In the genomic region with DNA sequence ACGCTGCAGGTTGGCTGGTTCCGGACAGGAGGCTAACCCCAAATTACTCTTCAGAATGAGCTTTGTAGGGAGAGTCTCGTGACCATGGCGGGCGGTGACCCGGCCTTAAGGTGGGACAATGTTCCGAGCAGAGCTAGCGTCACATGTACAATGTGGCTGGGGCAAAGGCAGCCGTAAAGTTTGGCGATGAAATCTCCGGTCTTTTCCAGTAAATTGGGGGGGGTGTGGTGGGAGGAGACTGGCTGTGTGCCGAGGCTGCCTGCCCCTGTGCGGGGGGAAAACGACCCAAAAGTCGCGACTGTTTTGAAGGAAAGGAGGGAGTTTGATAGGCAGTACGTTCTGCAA, we compare ENCODE assay signal across 8 mouse cellular contexts. TPM values are rescaled to one million over a fixed set of nuclear protein-coding genes. Genes with fewer than 3 reads are reported as not detected.
DNase-seq lines count a peak whose midpoint lies in the region; ATAC-seq and TF ChIP-seq lines count a peak whose summit lies in the region.

No protein-coding gene starts in this region.

- peak overlapping the region; percentile 87 for H3K4me3 ChIP-seq in heart, embryonic 16.5 days (ENCODE audit: low read length)
- peak overlapping the region; percentile 85 for H3K4me3 ChIP-seq in forebrain, postnatal 0 days (ENCODE audit: low read depth, low read length)
- H3K4me3 ChIP-seq in macrophage (ENCODE audit: inconsistent target), result peak overlapping the region; percentile 96

- no peaks in the 10 kb centered on the region for H3K27me3 ChIP-seq in heart, embryonic 16.5 days (ENCODE audit: control insufficient read depth, insufficient read depth, low read length)
- H3K27me3 ChIP-seq in Patski, result no peaks in the 10 kb centered on the region
- H3K27me3 ChIP-seq in forebrain, postnatal 0 days (ENCODE audit: insufficient read depth, low read length), result no peaks in the 10 kb centered on the region

- POLR2A ChIA-PET in Patski (lab: Charles Lee), result interaction anchor here (0.7 to 0.9 kb wide), 2 partner anchors 76 to 93 kb away, joined by 3 read pairs; partner anchors contain the start of gene Zfhx2

- CTCF ChIA-PET in Patski (lab: Charles Lee), result interaction anchor here (0.7 to 2.8 kb wide), 14 partner anchors 8 to 175 kb away, joined by 3 to 9 read pairs (median 4); partner anchors contain the start of genes Bcl2l2, Gm20521 and Slc22a17

- peaks cover 11% of the 10 kb centered on the region for H3K36me3 ChIP-seq in heart, embryonic 16.5 days (ENCODE audit: control insufficient read depth, insufficient read depth)
- peaks cover 5% of the 10 kb centered on the region for H3K36me3 ChIP-seq in forebrain, postnatal 0 days (ENCODE audit: insufficient read depth)
- peaks cover 30% of the 10 kb centered on the region; the same call in 1 of the 2 replicates for H3K36me3 ChIP-seq in macrophage (ENCODE audit: inconsistent target)

- 0% methylated on average over 17 of the region's 17 CpGs for WGBS in heart, embryonic 16.5 days
- 1% methylated on average over 17 of the region's 17 CpGs for WGBS in forebrain, postnatal 0 days
- 1% methylated on average over 17 of the region's 17 CpGs for WGBS in macrophage (ENCODE audit: missing documents)

- in situ Hi-C loops in Patski (cut with MboI; ENCODE audit: low pct_unique_long_range_greater_than_20kb), result no loop called here

- peak; percentile 16 for ATAC-seq in heart, embryonic 16.5 days (replicated peaks; ENCODE audit: extremely low read depth, insufficient read depth, low FRiP score)
- ATAC-seq in Patski, result peak; percentile 0
- 0 out of 2 replicates have a peak, but pooled peaks have one; percentile 0 for ATAC-seq in forebrain, postnatal 0 days
- no peak; the same call in 1 of the 2 replicates for ATAC-seq in erythroid progenitor cell, adult 5-6 weeks (replicated peaks; ENCODE audit: low FRiP score, poor library complexity, severe bottlenecking)

- peak overlapping the region; percentile 90 for H3K9ac ChIP-seq in heart, embryonic 16.5 days (ENCODE audit: low read length)
- H3K9ac ChIP-seq in forebrain, postnatal 0 days, result peak overlapping the region; percentile 70

- H3K79me2 ChIP-seq in macrophage (ENCODE audit: inconsistent target), result peaks cover 48% of the 10 kb centered on the region

- TF ChIP-seq CTCF in Patski (IDR thresholded peaks at IDR 0.05), result no peak
- TF ChIP-seq CTCF in forebrain, postnatal 0 days (IDR thresholded peaks at IDR 0.05; ENCODE audit: low read depth), result no peak

- DNase-seq in heart, postnatal 4 days, result no peak
- no peak for DNase-seq in Patski (ENCODE audit: low read depth, low spot score)
- no peak for DNase-seq in forebrain, postnatal 0 days
- DNase-seq in adrenal gland, postnatal 25 days, result no peak
- no peak for DNase-seq in right cerebral cortex, postnatal 36 days (ENCODE audit: low spot score in 2 of 2)

- H3K4me1 ChIP-seq in heart, embryonic 16.5 days (ENCODE audit: control insufficient read depth, insufficient read depth, low read length), result peaks cover 13% of the 10 kb centered on the region
- H3K4me1 ChIP-seq in forebrain, postnatal 0 days (ENCODE audit: insufficient read depth), result no peaks in the 10 kb centered on the region

- H3K27ac ChIP-seq in heart, embryonic 16.5 days (ENCODE audit: low read length), result peak overlapping the region; percentile 82
- peak overlapping the region; percentile 72 for H3K27ac ChIP-seq in forebrain, postnatal 0 days (ENCODE audit: low read depth, low read length)
- H3K27ac ChIP-seq in macrophage, result peak overlapping the region; percentile 73

- no peaks in the 10 kb centered on the region for H3K9me3 ChIP-seq in heart, embryonic 16.5 days (replicated peaks; ENCODE audit: control insufficient read depth, low read length)
- no peaks in the 10 kb centered on the region for H3K9me3 ChIP-seq in forebrain, postnatal 0 days (ENCODE audit: low read length)

- H3K4me2 ChIP-seq in heart, embryonic 16.5 days (ENCODE audit: low read depth, low read length), result peak overlapping the region; percentile 82
- H3K4me2 ChIP-seq in forebrain, postnatal 0 days (ENCODE audit: low read depth), result peak overlapping the region; percentile 86

RNA-seq across cellular contexts. Expression of gene Ngdn, which starts 0.5 kb away (rescaled TPM):
- polyA plus RNA-seq in heart, embryonic 16.5 days (2015; fragmentation: Nextera tagmentation; extraction: Ambion mirVana), result 63.3 and 68.1 TPM in 2 replicates
- 10 to 100 TPM; 35.7 to 39.7 TPM for total RNA-seq in heart, postnatal 4 days (2021)
- polyA plus RNA-seq in Patski (2021), result 43.7 TPM
- total RNA-seq in forebrain, postnatal 0 days (2014; rRNA removed), result 24.2 and 36.8 TPM in 2 replicates
- polyA plus RNA-seq in forebrain, postnatal 0 days (2015; fragmentation: Nextera tagmentation; extraction: Ambion mirVana), result 47.9 and 51.3 TPM in 2 replicates
- 100 to 1,000 TPM in 1 of 26 experiments, 10 to 100 TPM in 25; 17.9 to 109 (median 66.5) TPM for total RNA-seq in macrophage (2018; cell fraction: chromatin; rRNA removed)
- 10 to 100 TPM; 31.6 to 50.1 (median 40.7) TPM for total RNA-seq in macrophage (2018; cell fraction: cytosol; rRNA removed)
- 10 to 100 TPM; 18.6 to 58.0 (median 31.9) TPM for total RNA-seq in macrophage (2018; cell fraction: nucleus; rRNA removed)
- 28.2 to 50.2 TPM (median 38.8 TPM) in 3 replicates for polyA plus RNA-seq in macrophage (2018)
- total RNA-seq in adrenal gland, postnatal 25 days (2021), result 38.3 and 39.8 TPM in 2 replicates
- total RNA-seq in erythroid progenitor cell, adult 5-6 weeks (2015; ENCODE audit: low replicate concordance), result 15.1 TPM in 2 replicates
- 4.4 and 10.7 TPM in 2 replicates for total RNA-seq in erythroid progenitor cell, adult 5-6 weeks (2017; ENCODE audit: low replicate concordance)

RNA-seq across cellular contexts. Expression of gene Myh7, which starts 21.3 kb away (rescaled TPM):
- polyA plus RNA-seq in heart, embryonic 16.5 days (2015; fragmentation: Nextera tagmentation; extraction: Ambion mirVana), result 6,075 and 6,619 TPM in 2 replicates
- total RNA-seq in heart, postnatal 4 days (2021), result 1,000 to 10,000 TPM; 1,764 to 1,922 TPM
- polyA plus RNA-seq in Patski (2021) (0.23 TPM), macrophage (2018) (not detected in 3 replicates)
- total RNA-seq in forebrain, postnatal 0 days (2014; rRNA removed), result 8.5 and 9.3 TPM in 2 replicates
- polyA plus RNA-seq in forebrain, postnatal 0 days (2015; fragmentation: Nextera tagmentation; extraction: Ambion mirVana), result 8.8 and 9.6 TPM in 2 replicates
- total RNA-seq in macrophage (2018; cell fraction: chromatin; rRNA removed), result not detected
- total RNA-seq in macrophage (2018; cell fraction: cytosol; rRNA removed), result not detected
- not detected for total RNA-seq in macrophage (2018; cell fraction: nucleus; rRNA removed)
- not detected in 2 replicates for total RNA-seq in adrenal gland, postnatal 25 days (2021)
- total RNA-seq in erythroid progenitor cell, adult 5-6 weeks (2015; ENCODE audit: low replicate concordance), result not detected in 2 replicates
- total RNA-seq in erythroid progenitor cell, adult 5-6 weeks (2017; ENCODE audit: low replicate concordance), result not detected in 2 replicates

RNA-seq across cellular contexts. Expression of gene Gm17428, which starts 39.0 kb away (rescaled TPM):
- not detected in 2 replicates for polyA plus RNA-seq in heart, embryonic 16.5 days (2015; fragmentation: Nextera tagmentation; extraction: Ambion mirVana)
- total RNA-seq in heart, postnatal 4 days (2021), result not detected
- polyA plus RNA-seq in Patski (2021) (not detected), macrophage (2018) (not detected in 3 replicates)
- not detected in 2 replicates for total RNA-seq in forebrain, postnatal 0 days (2014; rRNA removed)
- polyA plus RNA-seq in forebrain, postnatal 0 days (2015; fragmentation: Nextera tagmentation; extraction: Ambion mirVana), result not detected in 2 replicates
- not detected for total RNA-seq in macrophage (2018; cell fraction: chromatin; rRNA removed)
- not detected for total RNA-seq in macrophage (2018; cell fraction: cytosol; rRNA removed)
- not detected for total RNA-seq in macrophage (2018; cell fraction: nucleus; rRNA removed)
- not detected in 2 replicates for total RNA-seq in adrenal gland, postnatal 25 days (2021)
- not detected in 2 replicates for total RNA-seq in erythroid progenitor cell, adult 5-6 weeks (2015; ENCODE audit: low replicate concordance)
- total RNA-seq in erythroid progenitor cell, adult 5-6 weeks (2017; ENCODE audit: low replicate concordance), result not detected in 2 replicates

RNA-seq across cellular contexts. Expression of gene Myh6, which starts 49.0 kb away (rescaled TPM):
- 2,302 and 2,585 TPM in 2 replicates for polyA plus RNA-seq in heart, embryonic 16.5 days (2015; fragmentation: Nextera tagmentation; extraction: Ambion mirVana)
- total RNA-seq in heart, postnatal 4 days (2021), result over 10,000 TPM; 15,879 to 17,172 TPM
- polyA plus RNA-seq in Patski (2021) (0.18 TPM), macrophage (2018) (not detected in 3 replicates)
- 0.23 and 5.8 TPM in 2 replicates for total RNA-seq in forebrain, postnatal 0 days (2014; rRNA removed)
- 2.3 and 2.5 TPM in 2 replicates for polyA plus RNA-seq in forebrain, postnatal 0 days (2015; fragmentation: Nextera tagmentation; extraction: Ambion mirVana)
- not detected for total RNA-seq in macrophage (2018; cell fraction: chromatin; rRNA removed)
- not detected for total RNA-seq in macrophage (2018; cell fraction: cytosol; rRNA removed)
- not detected for total RNA-seq in macrophage (2018; cell fraction: nucleus; rRNA removed)
- not detected in 2 replicates for total RNA-seq in adrenal gland, postnatal 25 days (2021)
- not detected in 2 replicates for total RNA-seq in erythroid progenitor cell, adult 5-6 weeks (2015; ENCODE audit: low replicate concordance)
- not detected in 2 replicates for total RNA-seq in erythroid progenitor cell, adult 5-6 weeks (2017; ENCODE audit: low replicate concordance)

Comparison
In these comparisons a context has a peak if more than half of its experiments do, and no peak if none do; other contexts are left out.
1. RNA of gene Myh7, which starts 21.3 kb away (total RNA-seq): 1,764 to 1,922 TPM in heart, postnatal 4 days; 8.5 to 9.3 TPM in forebrain, postnatal 0 days, not detected in adrenal gland, postnatal 25 days and not detected in erythroid progenitor cell, adult 5-6 weeks; every median in the first group is over 100 times any median in the second.
2. Peak in every context shown above with its lines, with median percentiles within 50 percentile points of each other: H3K27ac ChIP-seq and H3K4me3 ChIP-seq.